Mouse (Mus musculus) ES-E14 (cell line): ENCODE results near the gene Riok1.

ENCODE experiments used
- CHD2 ChIP-seq: IDR thresholded peaks from 2 replicates; pipeline ENCODE4 v1.6.1; 2014; ENCODE audit warnings: mild to moderate bottlenecking, low read depth, low read length, inconsistent platforms
- HCFC1 ChIP-seq: IDR thresholded peaks from 2 replicates; pipeline ENCODE4 v1.6.1; 2012; ENCODE audit warnings: low read length, inconsistent platforms, borderline replicate concordance; ENCODE audit not compliant: insufficient read depth
- MAFK ChIP-seq: IDR thresholded peaks from 2 replicates; pipeline ENCODE4 v1.6.1; 2014; ENCODE audit warnings: mild to moderate bottlenecking, low read depth, low read length, inconsistent platforms; ENCODE audit not compliant: insufficient read depth
- ZC3H11A ChIP-seq: IDR thresholded peaks from 2 replicates; pipeline ENCODE4 v1.6.1; 2012; ENCODE audit warnings: low read depth, mild to moderate bottlenecking, inconsistent platforms, low read length, borderline replicate concordance
- ZNF384 ChIP-seq: IDR thresholded peaks from 2 replicates; pipeline ENCODE4 v1.6.1; 2012; ENCODE audit warnings: low read depth, low read length, inconsistent platforms

- TF ChIP-seq MAFK (no peak), CHD2 (no peak), HCFC1 (no peak), ZC3H11A (no peak), ZNF384 (no peak)
Measured at GRCm38 (mm10) chr13:38078836-38079235, 42.0 kb downstream of the Riok1 start.
